Mouse (Mus musculus) left cerebral cortex, adult 9 months (tissue): Measurements from ENCODE around the gene Tenm2.
A peak's percentile ranks its signal among the peaks of the same experiment; 100 is the strongest.

Source experiments
- DNase-seq, 2 experiments: peaks; one replicate each; pipeline ENCODE4 v3.0.0; 2022; ENCODE audit warnings: low spot score in 2 of 2

Gene Tenm2

GRCm38 (mm10) chr11:36277192-36277902 lies 958.4 kb downstream of the Tenm2 start:
- no peak for DNase-seq

- DNase-seq: no peak
Observed at GRCm38 (mm10) chr11:36276015-36276414, 959.7 kb downstream of the Tenm2 start.

DNA sequence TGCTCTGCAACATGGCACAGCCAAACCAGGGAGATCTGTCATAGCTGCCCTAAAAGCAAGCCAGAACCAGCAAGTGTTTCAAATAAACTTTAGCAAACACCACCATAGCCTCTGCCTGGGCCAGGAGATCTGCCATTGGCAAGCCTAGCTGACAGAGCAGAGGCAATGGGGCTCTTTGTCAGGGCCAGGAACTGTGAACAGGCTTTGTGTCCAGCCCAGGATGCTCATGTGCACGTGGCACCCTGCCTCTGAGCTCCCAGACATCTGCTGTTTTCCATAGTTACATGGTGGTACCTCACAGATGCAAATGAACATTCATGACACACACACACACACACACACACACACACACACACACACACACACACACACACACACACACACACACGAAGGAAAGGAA lies 963.6 kb downstream of the Tenm2 start:
- DNase-seq: no peak

DNA sequence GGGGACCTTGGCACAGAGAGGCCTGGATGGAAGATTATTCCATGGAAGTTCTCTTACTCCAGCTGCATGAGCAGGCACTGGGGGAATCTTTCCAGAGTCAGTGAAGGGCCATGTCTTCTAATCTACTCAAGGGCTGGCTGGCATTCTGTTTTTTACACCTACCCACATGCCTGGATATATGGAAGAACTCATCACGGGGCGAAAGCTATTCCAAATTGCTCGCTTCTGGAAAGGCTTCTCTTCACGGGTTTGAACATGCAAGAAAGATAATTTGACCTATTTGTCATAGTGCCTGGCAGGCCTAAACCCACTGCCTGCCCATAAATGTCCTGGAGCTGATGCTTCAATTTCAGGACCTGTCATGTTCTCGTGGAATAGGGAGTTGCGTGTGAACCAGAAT lies 965.8 kb downstream of the Tenm2 start:
- DNase-seq: peak in 1 of 2 experiments; percentile 17

DNA sequence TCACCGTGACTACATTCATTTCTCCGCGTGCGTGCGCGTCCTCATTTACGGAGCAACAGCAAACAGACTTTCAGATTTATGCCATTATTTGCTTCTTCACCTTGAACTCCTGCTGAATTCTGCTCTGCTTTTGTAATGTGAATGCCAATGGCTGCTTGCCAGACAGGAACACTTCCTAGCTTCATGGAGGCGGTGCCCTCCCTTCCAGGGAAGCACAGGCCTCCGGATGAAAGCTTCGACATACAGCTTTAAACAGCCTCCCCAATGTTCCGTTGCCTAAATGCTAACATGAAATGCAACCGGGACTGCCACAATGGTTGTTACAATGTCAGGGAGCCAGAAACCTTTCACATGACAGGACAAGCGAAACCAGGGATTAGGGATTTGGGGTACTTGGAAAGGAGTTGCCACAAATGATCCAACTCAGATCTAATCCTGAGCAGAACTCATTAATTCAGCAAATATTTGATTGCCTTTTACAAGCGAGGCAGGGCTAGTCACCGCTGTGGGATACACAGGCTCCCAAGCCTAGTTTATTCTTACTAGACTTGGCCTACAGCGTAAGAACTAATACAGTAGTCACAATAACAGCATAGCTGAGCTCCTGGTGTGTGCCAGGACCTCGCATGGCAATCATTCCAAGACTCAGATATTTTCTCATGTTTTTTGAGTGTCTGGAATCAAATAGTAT lies 970.8 kb downstream of the Tenm2 start:
- DNase-seq: peak in 1 of 2 experiments; percentile 30

GRCm38 (mm10) chr11:36263840-36264239 lies 971.9 kb downstream of the Tenm2 start:
- no peak for DNase-seq

GRCm38 (mm10) chr11:36257187-36257586 lies 978.6 kb downstream of the Tenm2 start:
- no peak for DNase-seq

DNA sequence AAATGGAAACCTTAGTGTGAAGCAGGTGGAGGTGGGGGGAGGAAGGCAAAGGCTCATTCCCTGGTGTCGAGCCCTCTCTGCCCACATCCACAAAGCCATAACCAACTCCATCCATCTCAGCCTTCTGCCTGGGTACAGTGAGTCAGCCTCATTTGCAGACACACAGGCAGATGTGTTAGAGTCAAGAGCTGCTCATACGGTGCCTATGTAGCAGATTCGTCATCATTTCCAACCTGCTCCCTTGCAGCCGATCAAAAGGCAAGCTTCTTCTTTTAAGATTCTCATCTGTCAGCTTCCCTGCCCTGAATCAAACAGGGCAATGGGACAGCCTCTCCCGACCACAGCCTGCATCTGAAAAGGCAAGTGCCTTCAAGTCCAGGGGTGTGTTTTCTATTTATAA lies 979.0 kb downstream of the Tenm2 start:
- DNase-seq: peak in 1 of 2 experiments; percentile 38

DNA sequence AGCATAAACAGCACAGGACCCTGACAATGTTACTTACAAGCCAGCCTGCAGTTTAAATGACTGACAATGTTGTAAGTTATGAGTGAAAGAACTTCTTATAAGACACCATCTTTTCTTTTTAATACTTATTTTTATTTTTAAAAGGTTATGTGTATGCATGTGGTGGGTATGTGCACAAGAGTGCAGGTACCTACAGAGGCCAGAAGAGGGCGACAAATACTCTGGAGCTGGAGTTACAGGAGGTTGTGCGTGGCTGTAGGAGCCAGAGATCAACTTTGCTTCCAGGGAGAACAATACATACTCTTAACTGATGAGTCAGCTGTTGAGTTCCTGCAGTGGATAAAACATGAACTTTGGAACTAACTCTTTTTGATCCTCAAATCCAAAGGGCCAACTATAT lies 981.7 kb downstream of the Tenm2 start:
- no peak for DNase-seq

GRCm38 (mm10) chr11:36250111-36250510 lies 985.7 kb downstream of the Tenm2 start:
- DNase-seq: no peak

- DNase-seq: no peak
Observed at GRCm38 (mm10) chr11:36246152-36246551, 989.6 kb downstream of the Tenm2 start.

DNA sequence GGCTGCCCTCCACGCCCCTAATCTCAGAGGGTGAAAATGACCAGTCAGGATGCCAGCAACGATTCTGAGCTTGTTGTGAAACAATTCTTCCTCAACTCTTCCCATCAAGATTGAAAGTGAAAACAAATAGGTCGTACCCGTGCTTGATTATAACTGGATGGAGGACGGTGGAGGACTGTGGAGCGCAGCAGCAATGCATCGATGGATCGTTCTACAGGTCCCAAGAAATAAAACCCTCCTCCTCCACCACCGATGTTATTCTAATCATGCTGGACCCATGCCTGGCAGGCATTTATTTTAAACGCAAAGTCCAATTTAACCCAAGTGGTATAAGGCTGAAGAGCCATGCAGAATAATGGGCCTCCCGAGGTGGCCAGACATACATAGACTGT lies 991.3 kb downstream of the Tenm2 start:
- DNase-seq: no peak

GRCm38 (mm10) chr11:36243747-36244490 lies 991.8 kb downstream of the Tenm2 start:
- peak in 1 of 2 experiments; percentile 69 for DNase-seq

DNA sequence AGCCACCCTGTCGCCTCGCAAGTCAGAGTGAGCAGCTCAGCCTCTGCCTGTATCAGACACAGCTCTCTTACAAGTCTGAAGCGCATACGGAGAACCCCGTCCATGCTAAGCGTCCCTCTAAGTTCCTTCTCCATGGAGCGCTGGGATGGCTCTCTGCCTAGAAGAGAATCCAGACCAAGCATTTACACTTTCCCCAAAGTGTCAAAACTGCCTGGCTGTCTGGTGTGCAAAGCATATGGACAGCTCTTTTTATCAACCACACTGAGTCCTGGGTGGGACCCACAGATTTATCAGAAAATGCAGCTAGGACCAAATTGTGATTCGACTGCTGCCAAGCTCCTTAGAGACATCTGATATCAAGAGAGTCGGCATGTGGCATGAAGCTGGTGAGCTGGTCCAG lies 996.9 kb downstream of the Tenm2 start:
- DNase-seq: peak in 1 of 2 experiments; percentile 45

DNA sequence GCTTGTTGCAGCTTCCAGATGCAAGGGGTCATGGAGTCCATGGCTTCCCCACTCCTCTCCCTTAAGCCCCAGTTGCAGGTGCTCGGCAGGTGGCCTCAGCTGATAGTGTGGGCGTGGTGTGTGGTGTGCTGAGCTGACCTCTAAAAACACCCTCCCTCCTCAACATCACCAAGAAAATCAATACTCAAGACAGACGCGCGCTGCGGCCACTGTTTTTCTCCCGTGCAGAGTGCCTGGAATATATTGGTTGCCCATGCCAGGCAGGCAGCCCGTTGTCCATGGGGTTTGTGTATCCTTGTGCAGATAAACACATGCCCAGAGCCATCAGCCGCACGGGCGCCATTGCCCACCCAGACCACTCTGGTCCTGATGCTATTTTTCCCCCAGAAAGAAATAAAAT lies 1007.1 kb downstream of the Tenm2 start:
- no peak for DNase-seq

DNA sequence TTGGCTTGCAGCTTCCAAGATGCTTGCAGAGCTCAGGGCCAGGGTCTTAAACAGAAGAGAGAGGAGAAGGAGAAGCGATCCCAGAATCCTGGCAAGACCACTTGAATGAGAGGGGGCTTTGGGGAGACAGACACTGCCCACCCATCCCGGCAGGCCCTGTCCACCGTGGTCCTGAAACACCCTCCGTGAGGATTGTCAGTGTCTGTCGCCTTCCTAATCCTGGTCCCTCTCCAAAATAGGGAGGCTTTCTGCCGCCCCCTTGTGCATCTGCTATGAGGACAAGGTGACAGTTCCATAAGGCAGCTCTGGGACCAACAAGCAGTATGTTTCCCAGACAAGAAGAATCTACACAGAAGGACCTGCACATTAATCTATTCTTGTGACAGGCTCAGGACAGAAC lies 1007.6 kb downstream of the Tenm2 start:
- no peak for DNase-seq

GRCm38 (mm10) chr11:36226061-36226460 lies 1009.7 kb downstream of the Tenm2 start:
- DNase-seq: no peak

- DNase-seq: no peak
Observed at GRCm38 (mm10) chr11:36223716-36224439, 1011.9 kb downstream of the Tenm2 start.

GRCm38 (mm10) chr11:36222071-36222470 lies 1013.7 kb downstream of the Tenm2 start:
- DNase-seq: no peak

DNA sequence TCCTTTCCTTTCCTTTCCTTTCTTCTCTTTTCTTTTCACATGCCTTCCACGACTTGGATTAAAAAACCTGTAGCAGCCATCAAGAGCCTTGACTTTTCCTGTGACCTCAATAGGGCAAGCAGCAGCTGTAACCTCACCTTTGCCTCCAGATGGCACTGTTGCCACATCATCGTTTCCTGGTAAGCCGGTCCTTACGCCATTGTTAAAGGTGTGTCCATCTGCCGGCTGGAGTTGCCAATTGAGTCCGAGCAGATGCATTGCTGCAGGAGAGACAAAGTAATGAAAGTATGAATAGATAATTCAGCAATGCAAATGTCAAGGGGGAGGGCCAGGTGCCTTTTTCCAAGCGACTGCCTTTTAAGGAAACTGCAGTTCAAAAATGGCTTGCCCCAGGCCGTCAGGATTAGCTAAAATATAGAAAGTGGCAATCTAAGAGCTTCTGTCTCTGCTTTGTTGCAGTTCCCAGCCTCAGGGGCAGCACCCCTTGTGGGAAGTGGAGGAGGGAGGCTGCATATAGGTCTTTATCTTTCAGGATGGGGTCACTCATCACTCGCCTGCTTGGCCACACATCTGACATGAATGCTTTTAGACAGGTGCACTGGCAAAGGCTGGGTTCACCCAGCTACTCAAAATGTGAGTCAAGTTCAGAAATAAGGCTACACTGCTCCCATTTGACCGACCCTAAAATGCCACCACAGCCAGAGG lies 1014.3 kb downstream of the Tenm2 start:
- peak in 1 of 2 experiments; percentile 81 for DNase-seq

- DNase-seq: no peak
Observed at GRCm38 (mm10) chr11:36220651-36221050, 1015.1 kb downstream of the Tenm2 start.
